Mouse (Mus musculus) thymus, adult 2 months (tissue): ENCODE results near the gene Pced1b.

ENCODE experiments used
- CTCF ChIP-seq: fragments of 200-500 bp; IDR thresholded peaks from 2 replicates; pipeline ENCODE4 v1.5.1; 2012; ENCODE audit warnings: mild to moderate bottlenecking, control low read depth, low read length, moderate library complexity, borderline replicate concordance; ENCODE audit not compliant: control insufficient read depth, poor library complexity, insufficient read depth; ENCODE audit errors: extremely low read depth
- POLR2A ChIP-seq: fragments of 200-500 bp; IDR thresholded peaks from 2 replicates; pipeline ENCODE4 v1.6.1; 2012; ENCODE audit warnings: mild to moderate bottlenecking, low read length, control low read depth, moderate library complexity; ENCODE audit not compliant: control insufficient read depth, poor library complexity, insufficient read depth; ENCODE audit errors: extremely low read depth

DNA sequence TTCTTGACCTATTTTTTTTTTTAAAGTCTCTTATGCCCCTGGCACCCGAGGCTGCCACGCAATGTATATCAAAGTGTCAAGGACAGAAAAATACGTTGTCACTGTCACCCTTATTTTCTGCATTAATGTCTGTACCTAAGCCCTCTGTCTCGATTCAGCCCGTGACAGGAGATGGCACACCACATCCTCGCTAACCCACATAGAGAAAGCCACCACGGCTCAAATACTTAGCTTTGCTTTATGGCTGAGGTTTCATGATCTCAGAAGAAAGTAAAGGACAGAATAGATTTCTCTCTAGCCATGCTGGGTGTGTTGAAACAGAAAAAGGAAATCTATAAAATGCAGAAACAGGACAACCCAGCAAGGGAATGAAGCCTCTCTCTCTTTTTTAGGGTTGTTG lies 64.3 kb downstream of the Pced1b start:
- no peak for TF ChIP-seq CTCF
- no peak for TF ChIP-seq POLR2A
